Mouse (Mus musculus) ES-Bruce4 (cell line): Measurements from ENCODE around the gene Cse1l. TPM values are rescaled to one million over a fixed set of nuclear protein-coding genes. Genes with fewer than 3 reads are reported as not detected.

ENCODE experiments used
- H3K27ac ChIP-seq: 2 replicates; pipeline ENCODE4 v1.5.1; 2012; ENCODE audit warnings: low read length, inconsistent platforms; ENCODE audit not compliant: insufficient read depth
- H3K27me3 ChIP-seq: 2 replicates; pipeline ENCODE4 v1.6.1; 2012; ENCODE audit warnings: mild to moderate bottlenecking, low read length, inconsistent platforms; ENCODE audit not compliant: control insufficient read depth, poor library complexity, insufficient read depth, severe bottlenecking
- H3K36me3 ChIP-seq: 2 replicates; pipeline ENCODE4 v1.6.1; 2012; ENCODE audit warnings: inconsistent platforms, mild to moderate bottlenecking, low read length, moderate library complexity; ENCODE audit not compliant: control insufficient read depth, poor library complexity, insufficient read depth, severe bottlenecking
- H3K4me1 ChIP-seq: one replicate; pipeline ENCODE4 v1.8.1; 2011; ENCODE audit warnings: low read length; ENCODE audit not compliant: control insufficient read depth, insufficient read depth
- H3K4me3 ChIP-seq: 2 replicates; pipeline ENCODE4 v1.5.1; 2011; ENCODE audit warnings: low read depth, mild to moderate bottlenecking, low read length
- H3K9ac ChIP-seq: 2 replicates; pipeline ENCODE4 v1.6.1; 2012; ENCODE audit warnings: low read depth, mild to moderate bottlenecking, inconsistent platforms; ENCODE audit not compliant: poor library complexity, severe bottlenecking
- H3K9me3 ChIP-seq: replicated peaks from 2 replicates; pipeline ENCODE4 v1.6.1; 2012; ENCODE audit warnings: mild to moderate bottlenecking, low read length, inconsistent platforms; ENCODE audit not compliant: control insufficient read depth, poor library complexity, insufficient read depth, severe bottlenecking
- CTCF ChIP-seq: IDR thresholded peaks from one replicate; pipeline ENCODE4 v1.8.1; 2011; ENCODE audit warnings: low read depth, low read length
- EP300 ChIP-seq: IDR thresholded peaks from 2 replicates; pipeline ENCODE4 v1.6.1; 2011; ENCODE audit warnings: low read depth, low read length; ENCODE audit not compliant: insufficient read depth
- POLR2A ChIP-seq: IDR thresholded peaks from one replicate; pipeline ENCODE4 v1.8.1; 2011; ENCODE audit warnings: low read length; ENCODE audit not compliant: insufficient read depth
- polyA plus RNA-seq: library from polyadenylated mRNA; stranded (reverse); fragments of >200 nt; gene quantifications from 2 replicates; pipeline ENCODE4 v1.2.4, GENCODE M21; 2011; ENCODE audit warnings: low read depth; ENCODE audit not compliant: missing spikeins, insufficient read depth, insufficient read length

Cse1l gene
- polyA plus RNA-seq, 1 experiment: 298 TPM

- Histone ChIP-seq H3K9ac (no peak overlapping the region), H3K27me3 (no peaks in the 10 kb centered on the region), H3K9me3 (no peaks in the 10 kb centered on the region), H3K27ac (no peak overlapping the region), H3K4me3 (no peak overlapping the region), H3K4me1 (no peaks in the 10 kb centered on the region), H3K36me3 (peaks cover 73% of the 10 kb centered on the region)
- TF ChIP-seq POLR2A (no peak), CTCF (no peak), EP300 (no peak)
Observed at GRCm38 (mm10) chr2:166935582-166935981, 29.7 kb downstream of the Cse1l start.

- Histone ChIP-seq H3K27ac (no peak overlapping the region), H3K9me3 (no peaks in the 10 kb centered on the region), H3K27me3 (no peaks in the 10 kb centered on the region), H3K4me1 (no peaks in the 10 kb centered on the region), H3K36me3 (peaks cover 73% of the 10 kb centered on the region), H3K4me3 (no peak overlapping the region), H3K9ac (no peak overlapping the region)
- no peak for TF ChIP-seq POLR2A
- no peak for TF ChIP-seq EP300
- TF ChIP-seq CTCF: no peak
Observed at GRCm38 (mm10) chr2:166936166-166936565, 30.3 kb downstream of the Cse1l start.

GRCm38 (mm10) chr2:166943146-166943545, 37.3 kb downstream of the Cse1l start:
- no peak overlapping the region for H3K9ac ChIP-seq

GRCm38 (mm10) chr2:166944346-166944745, 38.5 kb downstream of the Cse1l start:
- no peak for TF ChIP-seq POLR2A
- no peak for TF ChIP-seq CTCF
- no peak for TF ChIP-seq EP300
- H3K9ac ChIP-seq: no peak overlapping the region
- H3K4me1 ChIP-seq: no peaks in the 10 kb centered on the region
- H3K4me3 ChIP-seq: no peak overlapping the region
- peaks cover 82% of the 10 kb centered on the region for H3K36me3 ChIP-seq
- H3K27me3 ChIP-seq: no peaks in the 10 kb centered on the region
- H3K9me3 ChIP-seq: no peaks in the 10 kb centered on the region
- H3K27ac ChIP-seq: no peak overlapping the region

More at GRCm38 (mm10) chr2:166943146-166943545, 37.3 kb downstream of the Cse1l start:
- H3K27ac ChIP-seq: no peak overlapping the region
- TF ChIP-seq EP300 (no peak), POLR2A (no peak)
- no peaks in the 10 kb centered on the region for H3K27me3 ChIP-seq
- no peak overlapping the region for H3K4me3 ChIP-seq
- H3K4me1 ChIP-seq: no peaks in the 10 kb centered on the region
- H3K36me3 ChIP-seq: peaks cover 85% of the 10 kb centered on the region
- no peaks in the 10 kb centered on the region for H3K9me3 ChIP-seq

GRCm38 (mm10) chr2:166945456-166945855, 39.6 kb downstream of the Cse1l start:
- Histone ChIP-seq H3K27me3 (no peaks in the 10 kb centered on the region), H3K27ac (no peak overlapping the region), H3K9ac (no peak overlapping the region), H3K4me1 (no peaks in the 10 kb centered on the region), H3K36me3 (peaks cover 86% of the 10 kb centered on the region), H3K9me3 (no peaks in the 10 kb centered on the region), H3K4me3 (no peak overlapping the region)
- no peak for TF ChIP-seq POLR2A
- TF ChIP-seq CTCF: peak; percentile 31
- no peak for TF ChIP-seq EP300

- Histone ChIP-seq H3K27ac (no peak overlapping the region), H3K4me3 (no peak overlapping the region), H3K9ac (no peak overlapping the region), H3K9me3 (no peaks in the 10 kb centered on the region), H3K27me3 (no peaks in the 10 kb centered on the region), H3K4me1 (no peaks in the 10 kb centered on the region), H3K36me3 (peaks cover 73% of the 10 kb centered on the region)
- no peak for TF ChIP-seq POLR2A
- no peak for TF ChIP-seq EP300
- no peak for TF ChIP-seq CTCF
Observed at GRCm38 (mm10) chr2:166948246-166948645, 42.4 kb downstream of the Cse1l start.

- peaks cover 66% of the 10 kb centered on the region for H3K36me3 ChIP-seq
- no peak overlapping the region for H3K9ac ChIP-seq
- no peak overlapping the region for H3K4me3 ChIP-seq
- no peaks in the 10 kb centered on the region for H3K4me1 ChIP-seq
- no peak for TF ChIP-seq POLR2A
- TF ChIP-seq EP300: no peak
- no peak for TF ChIP-seq CTCF
- no peak overlapping the region for H3K27ac ChIP-seq
- H3K9me3 ChIP-seq: no peaks in the 10 kb centered on the region
- no peaks in the 10 kb centered on the region for H3K27me3 ChIP-seq
Observed at GRCm38 (mm10) chr2:166948936-166949335, 43.1 kb downstream of the Cse1l start.
